Mouse (Mus musculus): ENCODE measurements around the gene Tubgcp2. TPM values are rescaled to one million over a fixed set of nuclear protein-coding genes. Genes with fewer than 3 reads are reported as not detected.

The Tubgcp2 gene
- polyA plus RNA-seq, 1 experiment from 2014 or later: 64.7 TPM

DNA sequence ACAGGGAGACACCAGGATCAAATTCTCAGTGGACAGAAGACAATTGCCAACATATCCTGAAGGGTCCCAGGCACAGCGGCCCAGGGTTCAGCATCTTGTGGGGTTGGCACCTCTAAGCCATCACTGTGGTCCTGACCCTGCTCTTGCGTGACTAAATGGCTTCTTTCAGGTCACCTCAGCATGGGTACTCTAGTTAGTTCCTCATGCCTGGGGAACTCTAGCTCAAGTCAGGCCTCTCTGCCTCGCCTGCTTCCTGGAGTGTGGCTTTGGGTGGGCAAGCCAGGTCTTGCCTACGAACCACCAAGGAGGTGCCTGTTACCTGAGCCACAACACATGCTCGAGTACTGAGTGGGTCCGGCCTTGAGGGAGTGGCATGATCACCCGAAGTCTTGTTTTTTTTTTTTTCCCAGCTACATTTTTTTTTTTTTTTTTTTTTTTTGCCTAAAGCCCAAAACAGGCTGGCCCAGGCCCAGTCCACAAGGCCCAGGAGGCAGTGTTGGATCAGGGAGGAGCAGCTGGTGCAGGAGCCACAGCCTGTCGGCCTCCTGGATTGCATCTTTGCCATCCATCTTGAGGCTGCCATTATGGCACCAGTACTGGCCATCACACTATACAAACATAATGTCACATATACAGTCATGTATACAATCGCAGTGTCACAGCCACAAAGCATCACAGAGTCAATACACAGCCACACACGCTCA lies 66.1 kb downstream of the Tubgcp2 start:
- Histone ChIP-seq H3K4me2 (ENCODE audit: low read length) (no peak overlapping the region), H3K9me3 (ENCODE audit: control insufficient read depth, low read length) (no peaks in the 10 kb centered on the region), H3K4me3 (replicated peaks; ENCODE audit: low read depth, low read length) (no peak overlapping the region), H3K36me3 (ENCODE audit: control insufficient read depth, insufficient read depth, low read length) (no peaks in the 10 kb centered on the region), H3K9ac (replicated peaks; ENCODE audit: low read length) (no peak overlapping the region), H3K4me1 (ENCODE audit: control insufficient read depth, insufficient read depth, low read length) (no peaks in the 10 kb centered on the region), H3K27me3 (ENCODE audit: control insufficient read depth, insufficient read depth, low read length) (peaks cover 7% of the 10 kb centered on the region; the same call in 1 of the 2 replicates), H3K27ac (replicated peaks; ENCODE audit: low read depth, low read length) (no peak overlapping the region)
- no peak for DNase-seq
- no peak for ATAC-seq (ENCODE audit: low FRiP score, low TSS enrichment)
- WGBS: 85% methylated on average over 10 of the region's 10 CpGs

DNA sequence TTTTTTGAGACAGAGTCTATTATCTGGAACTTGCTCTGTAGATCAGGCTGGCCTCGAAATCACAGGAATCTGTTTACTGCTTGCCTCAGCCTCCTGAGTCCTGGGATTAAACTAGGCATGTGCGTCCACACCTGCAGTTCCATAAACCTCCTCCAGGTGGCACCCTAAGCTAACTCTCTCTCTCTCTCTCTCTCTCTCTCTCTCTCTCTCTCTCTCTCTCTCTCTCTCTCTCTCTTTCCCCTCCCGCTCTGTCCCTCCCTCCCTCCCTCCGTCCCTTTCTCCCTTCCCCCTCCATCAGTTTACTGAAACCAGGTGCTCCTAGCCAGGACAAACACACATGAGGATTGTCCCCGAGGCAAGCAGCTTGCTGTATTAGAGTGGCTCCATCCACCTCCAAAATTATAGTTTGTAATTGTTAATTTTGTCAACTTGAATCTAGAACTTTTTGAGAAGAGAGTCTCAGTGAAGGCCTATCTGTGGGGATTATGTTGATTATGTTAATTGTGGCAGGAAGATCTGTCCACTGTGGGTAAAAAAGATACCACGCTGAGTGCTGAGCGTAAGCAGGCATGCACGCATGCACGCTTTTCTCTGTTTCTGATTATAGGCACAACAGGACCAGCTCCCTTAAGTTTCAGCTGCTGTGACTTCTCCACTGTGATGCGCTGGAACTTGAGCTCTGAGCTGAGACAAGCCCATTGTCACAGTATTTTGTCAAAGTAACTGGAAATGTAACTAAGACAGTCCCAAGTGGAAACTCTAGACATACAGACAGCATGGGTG lies 66.9 kb downstream of the Tubgcp2 start:
- Histone ChIP-seq H3K27me3 (ENCODE audit: control insufficient read depth, insufficient read depth, low read length) (peaks cover 7% of the 10 kb centered on the region; the same call in 1 of the 2 replicates), H3K4me3 (replicated peaks; ENCODE audit: low read depth, low read length) (no peak overlapping the region), H3K36me3 (ENCODE audit: control insufficient read depth, insufficient read depth, low read length) (no peaks in the 10 kb centered on the region), H3K4me1 (ENCODE audit: control insufficient read depth, insufficient read depth, low read length) (no peaks in the 10 kb centered on the region), H3K27ac (replicated peaks; ENCODE audit: low read depth, low read length) (no peak overlapping the region), H3K9ac (replicated peaks; ENCODE audit: low read length) (no peak overlapping the region), H3K4me2 (ENCODE audit: low read length) (no peak overlapping the region), H3K9me3 (ENCODE audit: control insufficient read depth, low read length) (no peaks in the 10 kb centered on the region)
- 29% methylated on average over 10 of the region's 10 CpGs for WGBS
- peak; percentile 91 for DNase-seq
- ATAC-seq (ENCODE audit: low FRiP score, low TSS enrichment): no peak

GRCm38 (mm10) chr7:139968428-139968827 lies 68.0 kb downstream of the Tubgcp2 start:
- ATAC-seq (ENCODE audit: low FRiP score, low TSS enrichment): no peak

GRCm38 (mm10) chr7:139967175-139967574 lies 69.3 kb downstream of the Tubgcp2 start:
- H3K36me3 ChIP-seq (ENCODE audit: control insufficient read depth, insufficient read depth, low read length): no peaks in the 10 kb centered on the region
- no peak overlapping the region for H3K27ac ChIP-seq (replicated peaks; ENCODE audit: low read depth, low read length)
- H3K4me2 ChIP-seq (ENCODE audit: low read length): no peak overlapping the region
- 2% methylated on average over 4 of the region's 4 CpGs for WGBS
- no peak overlapping the region for H3K4me3 ChIP-seq (replicated peaks; ENCODE audit: low read depth, low read length)
- ATAC-seq (ENCODE audit: low FRiP score, low TSS enrichment) (no peak), DNase-seq (no peak)
- no peaks in the 10 kb centered on the region for H3K9me3 ChIP-seq (ENCODE audit: control insufficient read depth, low read length)
- H3K27me3 ChIP-seq (ENCODE audit: control insufficient read depth, insufficient read depth, low read length): peaks cover 7% of the 10 kb centered on the region; the same call in 1 of the 2 replicates
- H3K9ac ChIP-seq (replicated peaks; ENCODE audit: low read length): no peak overlapping the region
- no peaks in the 10 kb centered on the region for H3K4me1 ChIP-seq (ENCODE audit: control insufficient read depth, insufficient read depth, low read length)

More at GRCm38 (mm10) chr7:139968428-139968827, 68.0 kb downstream of the Tubgcp2 start:
- Histone ChIP-seq H3K4me2 (ENCODE audit: low read length) (no peak overlapping the region), H3K9ac (replicated peaks; ENCODE audit: low read length) (no peak overlapping the region), H3K9me3 (ENCODE audit: control insufficient read depth, low read length) (no peaks in the 10 kb centered on the region), H3K4me3 (replicated peaks; ENCODE audit: low read depth, low read length) (no peak overlapping the region), H3K27ac (replicated peaks; ENCODE audit: low read depth, low read length) (no peak overlapping the region), H3K27me3 (ENCODE audit: control insufficient read depth, insufficient read depth, low read length) (peaks cover 7% of the 10 kb centered on the region; the same call in 1 of the 2 replicates), H3K4me1 (ENCODE audit: control insufficient read depth, insufficient read depth, low read length) (no peaks in the 10 kb centered on the region), H3K36me3 (ENCODE audit: control insufficient read depth, insufficient read depth, low read length) (no peaks in the 10 kb centered on the region)
- no peak for DNase-seq
- 47% methylated on average over 5 of the region's 5 CpGs for WGBS

DNA sequence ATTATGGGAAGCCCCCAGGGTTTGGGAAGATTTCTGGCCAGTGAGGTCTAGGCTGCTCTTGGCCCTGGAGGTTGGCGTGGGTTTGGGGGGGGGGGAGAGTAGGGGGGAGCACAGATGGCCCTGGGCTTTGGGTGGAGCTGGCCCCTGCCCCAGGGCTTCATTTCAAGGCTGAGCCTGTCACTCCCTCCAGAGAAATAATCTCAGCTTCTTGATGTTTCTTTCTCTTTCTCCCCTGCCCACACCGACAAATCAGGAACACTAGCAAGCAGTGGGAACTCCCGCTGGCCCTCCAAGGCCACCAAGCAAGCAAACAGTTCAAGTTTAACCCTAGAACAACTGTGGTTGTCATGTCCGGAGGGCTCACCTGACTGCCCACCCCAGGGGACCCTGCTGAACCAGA lies 72.7 kb downstream of the Tubgcp2 start:
- Histone ChIP-seq H3K9me3 (ENCODE audit: control insufficient read depth, low read length) (no peaks in the 10 kb centered on the region), H3K36me3 (ENCODE audit: control insufficient read depth, insufficient read depth, low read length) (no peaks in the 10 kb centered on the region), H3K4me3 (replicated peaks; ENCODE audit: low read depth, low read length) (no peak overlapping the region), H3K4me1 (ENCODE audit: control insufficient read depth, insufficient read depth, low read length) (no peaks in the 10 kb centered on the region), H3K9ac (replicated peaks; ENCODE audit: low read length) (no peak overlapping the region), H3K27me3 (ENCODE audit: control insufficient read depth, insufficient read depth, low read length) (no peaks in the 10 kb centered on the region), H3K4me2 (ENCODE audit: low read length) (no peak overlapping the region), H3K27ac (replicated peaks; ENCODE audit: low read depth, low read length) (no peak overlapping the region)
- DNase-seq (no peak), ATAC-seq (ENCODE audit: low FRiP score, low TSS enrichment) (no peak)
- WGBS: 68% methylated on average over 4 of the region's 4 CpGs

GRCm38 (mm10) chr7:139961141-139961540 lies 75.3 kb downstream of the Tubgcp2 start:
- Histone ChIP-seq H3K27me3 (ENCODE audit: control insufficient read depth, insufficient read depth, low read length) (no peaks in the 10 kb centered on the region), H3K9me3 (ENCODE audit: control insufficient read depth, low read length) (no peaks in the 10 kb centered on the region), H3K9ac (replicated peaks; ENCODE audit: low read length) (no peak overlapping the region), H3K36me3 (ENCODE audit: control insufficient read depth, insufficient read depth, low read length) (no peaks in the 10 kb centered on the region), H3K27ac (replicated peaks; ENCODE audit: low read depth, low read length) (no peak overlapping the region), H3K4me2 (ENCODE audit: low read length) (no peak overlapping the region), H3K4me1 (ENCODE audit: control insufficient read depth, insufficient read depth, low read length) (no peaks in the 10 kb centered on the region), H3K4me3 (replicated peaks; ENCODE audit: low read depth, low read length) (no peak overlapping the region)
- DNase-seq (no peak), ATAC-seq (ENCODE audit: low FRiP score, low TSS enrichment) (no peak)
- WGBS: 86% methylated on average over 10 of the region's 10 CpGs

DNA sequence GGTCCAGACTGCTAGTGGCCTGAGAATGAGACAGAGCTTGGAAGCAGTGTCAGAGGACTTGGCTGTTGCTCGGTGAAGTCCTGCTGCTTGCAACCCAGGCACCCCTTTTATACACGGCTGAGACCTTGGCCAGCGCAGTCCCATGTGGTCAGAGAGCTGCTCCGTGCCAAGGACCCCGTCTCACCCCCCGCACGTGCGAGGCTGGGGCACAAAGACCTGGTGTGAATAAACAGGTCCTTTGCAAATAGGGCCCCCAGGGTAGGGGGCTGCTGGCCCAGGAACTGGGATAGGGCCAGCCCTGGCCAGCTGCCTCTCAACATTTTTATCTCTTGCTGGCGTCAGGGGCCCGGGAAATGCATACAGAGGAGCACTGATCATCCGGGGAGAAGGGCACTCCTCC lies 78.5 kb downstream of the Tubgcp2 start:
- DNase-seq (no peak), ATAC-seq (ENCODE audit: low FRiP score, low TSS enrichment) (no peak)
- Histone ChIP-seq H3K9ac (replicated peaks; ENCODE audit: low read length) (no peak overlapping the region), H3K27me3 (ENCODE audit: control insufficient read depth, insufficient read depth, low read length) (no peaks in the 10 kb centered on the region), H3K4me2 (ENCODE audit: low read length) (no peak overlapping the region), H3K4me3 (replicated peaks; ENCODE audit: low read depth, low read length) (no peak overlapping the region), H3K27ac (replicated peaks; ENCODE audit: low read depth, low read length) (no peak overlapping the region), H3K9me3 (ENCODE audit: control insufficient read depth, low read length) (no peaks in the 10 kb centered on the region), H3K4me1 (ENCODE audit: control insufficient read depth, insufficient read depth, low read length) (no peaks in the 10 kb centered on the region), H3K36me3 (ENCODE audit: control insufficient read depth, insufficient read depth, low read length) (no peaks in the 10 kb centered on the region)
- 34% methylated on average over 11 of the region's 11 CpGs for WGBS

DNA sequence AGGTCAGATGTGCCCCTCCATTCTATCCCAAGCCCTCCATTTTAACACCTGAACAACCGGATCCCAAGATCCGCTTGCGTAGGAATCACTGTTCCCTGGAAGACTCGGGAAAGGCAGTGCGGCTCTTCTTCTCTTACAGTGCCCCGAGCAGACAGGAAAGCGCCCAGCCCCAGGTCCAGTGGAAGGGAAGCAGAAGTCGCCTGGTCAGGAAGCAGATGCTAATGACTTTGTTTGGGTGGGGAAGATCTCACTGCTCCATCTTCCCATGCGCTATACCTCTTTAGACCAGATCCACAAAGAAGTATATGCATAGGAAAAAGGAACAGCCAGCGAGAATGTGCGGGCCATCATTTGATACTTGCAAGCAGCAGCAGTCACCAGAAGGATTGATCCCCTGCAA lies 79.0 kb downstream of the Tubgcp2 start:
- no peak overlapping the region for H3K9ac ChIP-seq (replicated peaks; ENCODE audit: low read length)
- H3K4me1 ChIP-seq (ENCODE audit: control insufficient read depth, insufficient read depth, low read length): no peaks in the 10 kb centered on the region
- H3K4me3 ChIP-seq (replicated peaks; ENCODE audit: low read depth, low read length): no peak overlapping the region
- no peak overlapping the region for H3K27ac ChIP-seq (replicated peaks; ENCODE audit: low read depth, low read length)
- ATAC-seq (ENCODE audit: low FRiP score, low TSS enrichment) (no peak), DNase-seq (no peak)
- no peaks in the 10 kb centered on the region for H3K27me3 ChIP-seq (ENCODE audit: control insufficient read depth, insufficient read depth, low read length)
- no peaks in the 10 kb centered on the region for H3K36me3 ChIP-seq (ENCODE audit: control insufficient read depth, insufficient read depth, low read length)
- 60% methylated on average over 11 of the region's 11 CpGs for WGBS
- H3K4me2 ChIP-seq (ENCODE audit: low read length): no peak overlapping the region
- no peaks in the 10 kb centered on the region for H3K9me3 ChIP-seq (ENCODE audit: control insufficient read depth, low read length)

DNA sequence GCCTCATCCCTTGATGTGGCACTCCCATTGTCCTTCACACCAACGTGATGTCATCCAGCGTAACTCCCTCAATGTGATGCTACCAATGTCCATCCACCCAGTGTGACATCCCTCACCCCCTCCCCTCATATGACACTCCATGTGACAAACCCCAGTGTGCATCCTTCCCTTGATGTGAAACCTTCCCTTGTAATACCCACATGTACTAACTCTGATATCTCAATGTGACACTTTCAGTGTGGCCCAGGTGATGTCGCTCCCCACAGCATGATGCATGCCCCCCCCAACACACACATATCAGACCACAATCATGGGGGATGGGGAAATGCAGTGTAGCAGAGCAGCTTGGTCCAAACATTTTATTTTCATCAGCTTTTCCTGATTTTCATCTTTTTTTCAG lies 79.8 kb downstream of the Tubgcp2 start:
- DNase-seq: no peak
- Histone ChIP-seq H3K9ac (replicated peaks; ENCODE audit: low read length) (no peak overlapping the region), H3K36me3 (ENCODE audit: control insufficient read depth, insufficient read depth, low read length) (no peaks in the 10 kb centered on the region), H3K27me3 (ENCODE audit: control insufficient read depth, insufficient read depth, low read length) (no peaks in the 10 kb centered on the region), H3K4me3 (replicated peaks; ENCODE audit: low read depth, low read length) (no peak overlapping the region), H3K4me2 (ENCODE audit: low read length) (no peak overlapping the region), H3K4me1 (ENCODE audit: control insufficient read depth, insufficient read depth, low read length) (no peaks in the 10 kb centered on the region), H3K9me3 (ENCODE audit: control insufficient read depth, low read length) (no peaks in the 10 kb centered on the region), H3K27ac (replicated peaks; ENCODE audit: low read depth, low read length) (no peak overlapping the region)
- 78% methylated on average over 3 of the region's 3 CpGs for WGBS
- ATAC-seq (ENCODE audit: low FRiP score, low TSS enrichment): no peak

Measured in midbrain, embryonic 14.5 days (tissue).